Mouse (Mus musculus): ENCODE measurements at regions not wholly inside any gene's neighbourhood (a gene's known extent, or its start where the extent isn't known, plus 50 kb on each side); places are given as distances from the start of the nearest gene placed in this dataset.

DNA sequence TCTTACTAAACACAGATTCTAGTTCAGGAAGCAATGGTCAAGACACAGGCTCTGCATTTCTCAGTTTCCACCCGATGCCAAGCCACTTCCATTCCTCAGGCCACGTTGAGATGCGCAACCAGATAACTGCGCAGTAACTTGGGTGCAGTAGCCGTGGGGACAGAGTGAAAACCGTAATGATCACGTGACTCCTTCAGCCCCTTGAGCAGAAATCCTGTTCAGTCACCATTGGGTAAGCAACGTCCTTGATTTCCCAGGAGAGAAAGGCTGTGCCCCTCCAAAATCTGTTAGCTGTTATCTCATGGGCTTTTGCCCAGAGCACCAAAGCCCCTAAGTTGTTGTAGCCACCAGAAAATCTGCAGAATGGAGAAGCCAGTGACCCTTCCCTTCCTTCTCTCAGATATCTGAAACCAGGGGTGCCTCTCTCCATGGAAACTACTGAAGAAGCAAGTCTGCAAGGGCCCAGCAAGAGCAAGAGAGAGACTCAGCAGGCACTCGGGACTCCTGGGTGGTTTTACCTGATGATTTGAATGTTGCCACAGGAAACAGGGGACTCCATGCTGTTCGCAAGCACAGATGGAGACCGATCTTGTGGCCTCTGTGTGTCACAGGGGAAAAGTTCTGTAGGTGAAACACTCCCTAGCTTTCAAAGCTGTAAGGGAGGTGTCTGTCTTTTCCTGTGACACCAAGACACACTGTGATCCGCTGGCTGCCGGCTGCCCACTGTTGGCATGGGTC is 126.7 kb downstream of the Lmo4 start:
- in situ Hi-C loops (cut with MboI, MseI) = no loop called here

DNA sequence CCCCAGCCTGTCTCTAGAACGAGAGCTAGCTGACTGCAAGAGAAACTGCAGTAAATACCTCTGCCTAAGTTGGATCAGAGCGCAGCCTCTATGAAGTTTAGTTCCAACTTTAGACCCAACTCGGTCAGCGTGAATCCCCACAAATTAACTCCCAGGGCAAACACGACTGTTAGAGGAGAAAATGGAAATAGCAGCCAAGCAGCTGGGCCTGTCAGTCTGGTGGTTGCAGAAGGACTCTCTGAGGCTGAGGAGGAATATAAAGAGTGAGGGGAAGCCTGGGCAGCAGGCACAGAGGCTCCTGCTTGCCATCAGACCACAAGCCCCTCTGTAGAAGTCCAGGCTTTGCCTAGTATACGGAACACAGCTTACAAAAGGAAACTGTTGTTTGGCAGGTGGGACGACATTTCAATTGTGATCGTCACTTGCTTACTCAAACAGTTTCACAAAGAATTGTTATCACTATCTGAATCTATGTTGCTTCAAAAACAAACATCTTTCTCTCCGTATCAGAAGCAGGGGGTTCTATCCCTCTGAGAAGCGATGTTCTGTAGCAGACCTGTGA is 135.0 kb downstream of the Lmo4 start:
- in situ Hi-C loops (cut with MboI, MseI) = no loop called here

DNA sequence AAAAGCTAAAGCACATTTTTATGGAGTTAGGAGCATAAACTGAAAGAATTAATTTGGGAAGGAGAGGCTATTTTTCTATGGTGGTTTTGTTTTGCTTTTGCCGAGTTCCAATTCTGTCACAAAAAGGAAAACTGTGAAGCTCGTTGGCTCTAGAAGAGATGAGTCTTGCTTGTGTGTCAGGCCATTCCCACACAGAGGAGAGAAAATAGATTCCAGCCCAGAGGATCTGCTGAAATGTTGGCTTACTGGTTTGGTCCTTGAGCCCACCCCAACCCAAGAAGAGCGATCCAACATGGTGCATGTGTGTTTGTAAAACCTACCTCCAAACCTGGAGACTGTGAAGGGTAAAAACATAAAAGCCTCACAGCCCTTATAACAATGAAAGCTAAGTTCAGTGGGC is 138.0 kb downstream of the Lmo4 start:
- in situ Hi-C loops (cut with MboI, MseI) = no loop called here

DNA sequence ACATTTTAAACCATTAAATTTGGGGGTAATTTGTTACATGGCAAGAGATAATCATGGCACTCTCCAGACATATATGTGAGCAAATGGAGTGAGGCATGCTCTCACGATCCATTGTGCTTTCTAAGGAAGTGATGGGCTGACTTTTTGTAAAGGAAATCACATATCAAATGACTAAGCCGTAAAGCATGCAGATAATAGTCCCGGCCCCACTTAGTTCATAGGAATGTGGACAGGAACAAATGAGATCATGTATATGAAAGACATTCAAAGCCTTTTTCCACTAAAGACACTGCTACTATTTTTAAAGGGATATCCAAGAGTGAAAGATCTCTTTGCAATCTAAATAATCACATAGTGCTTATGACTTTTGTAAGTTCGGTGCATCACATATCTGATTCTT is 146.9 kb downstream of the Lmo4 start:
- in situ Hi-C loops (cut with MboI, MseI) = no loop called here

DNA sequence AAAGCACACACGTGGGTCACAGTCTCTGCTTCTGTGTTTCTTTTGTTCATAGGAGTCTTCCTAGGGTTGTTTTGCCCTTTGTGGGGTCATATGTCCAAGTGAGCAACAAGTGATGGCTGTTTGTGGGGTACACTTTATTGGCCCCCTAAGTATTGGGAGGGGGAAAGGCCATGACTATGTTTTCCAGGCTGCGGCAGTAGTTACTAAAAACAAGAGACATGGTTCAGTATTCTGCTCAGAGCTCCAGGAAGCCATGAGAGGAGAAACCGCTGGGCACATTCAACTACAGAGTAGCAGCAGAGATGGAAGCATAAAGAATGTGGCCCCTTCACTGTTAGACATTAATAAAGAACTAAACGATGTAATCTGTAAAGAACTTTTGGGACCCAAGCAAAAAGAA is 154.7 kb downstream of the Lmo4 start:
- in situ Hi-C loops (cut with MboI, MseI) = no loop called here

DNA sequence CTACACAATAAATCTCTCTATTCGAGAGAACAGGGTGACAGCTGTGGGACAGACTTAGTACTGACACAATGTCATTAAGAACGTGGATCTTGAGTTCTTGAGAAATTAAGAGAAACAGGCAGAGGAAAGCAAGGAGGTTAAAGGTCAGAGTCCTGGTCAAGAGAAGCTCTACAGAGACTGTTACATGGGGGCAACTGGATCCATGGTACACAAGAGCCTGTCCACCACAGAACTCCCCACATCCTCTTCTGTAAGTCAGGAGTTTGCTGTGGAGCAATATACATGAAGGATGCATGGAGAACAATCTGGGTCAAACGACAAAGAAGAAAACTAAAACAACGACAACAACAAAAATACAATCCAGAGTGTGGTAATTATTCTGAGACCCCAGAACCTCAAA is 155.8 kb downstream of the Lmo4 start:
- in situ Hi-C loops (cut with MboI, MseI) = no loop called here

DNA sequence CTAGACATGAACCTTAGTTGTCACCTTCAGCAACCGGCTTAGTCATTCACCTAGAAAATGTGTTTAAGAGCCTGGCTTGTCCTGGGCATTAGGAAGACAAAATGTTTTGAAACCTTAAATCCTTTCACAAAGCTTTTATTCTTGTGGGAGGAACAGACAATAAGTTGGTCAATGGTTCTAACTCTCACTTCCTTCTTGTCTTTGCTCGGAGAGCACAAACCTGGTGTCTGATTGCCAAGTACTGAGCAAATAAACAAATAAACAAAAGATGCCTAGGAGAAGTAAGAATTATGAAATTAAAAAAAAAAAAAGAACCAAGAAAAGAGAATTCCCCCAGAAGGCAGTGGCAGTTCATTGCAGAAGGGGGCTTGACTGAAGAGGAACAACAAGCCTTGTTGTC is 160.7 kb downstream of the Lmo4 start:
- in situ Hi-C loops (cut with MboI, MseI) = no loop called here

DNA sequence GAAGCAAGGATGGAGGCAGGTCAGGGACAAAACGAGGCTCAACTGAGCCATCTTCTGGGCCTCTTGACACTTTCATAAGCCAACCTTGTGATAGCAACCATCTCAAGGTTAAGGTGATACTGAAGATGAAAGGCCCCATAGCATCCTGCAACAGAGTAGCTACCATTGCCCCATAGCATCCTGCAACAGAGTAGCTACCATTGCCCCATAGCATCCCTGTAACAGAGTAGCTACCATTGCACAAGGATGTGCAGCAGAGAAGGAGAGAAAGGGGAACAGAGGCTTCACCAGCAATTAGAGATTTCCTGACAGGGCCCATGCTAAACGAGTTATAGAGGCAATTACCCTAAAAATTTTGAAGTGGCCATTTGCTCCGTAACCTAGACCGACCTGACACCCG is 163.2 kb downstream of the Lmo4 start:
- in situ Hi-C loops (cut with MboI, MseI) = no loop called here

DNA sequence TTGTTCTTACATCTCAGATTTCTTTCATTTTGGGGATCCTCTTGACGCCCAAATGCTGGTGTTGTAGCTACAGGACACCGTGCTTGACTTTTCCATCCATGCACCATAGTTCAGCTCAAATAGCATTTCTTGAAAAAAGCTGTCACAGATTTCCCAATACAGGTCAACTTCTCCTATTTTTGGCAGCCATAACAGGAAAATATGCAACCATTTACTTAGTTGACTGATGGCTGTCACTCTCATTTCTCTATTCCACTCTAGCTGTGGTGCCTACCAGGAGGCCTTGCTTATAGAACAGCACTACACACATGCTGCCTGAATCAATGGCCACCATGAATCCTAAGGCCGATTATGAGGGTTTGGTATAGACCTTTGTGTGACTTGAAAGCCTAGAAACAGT is 165.5 kb downstream of the Lmo4 start:
- in situ Hi-C loops (cut with MboI, MseI) = no loop called here

DNA sequence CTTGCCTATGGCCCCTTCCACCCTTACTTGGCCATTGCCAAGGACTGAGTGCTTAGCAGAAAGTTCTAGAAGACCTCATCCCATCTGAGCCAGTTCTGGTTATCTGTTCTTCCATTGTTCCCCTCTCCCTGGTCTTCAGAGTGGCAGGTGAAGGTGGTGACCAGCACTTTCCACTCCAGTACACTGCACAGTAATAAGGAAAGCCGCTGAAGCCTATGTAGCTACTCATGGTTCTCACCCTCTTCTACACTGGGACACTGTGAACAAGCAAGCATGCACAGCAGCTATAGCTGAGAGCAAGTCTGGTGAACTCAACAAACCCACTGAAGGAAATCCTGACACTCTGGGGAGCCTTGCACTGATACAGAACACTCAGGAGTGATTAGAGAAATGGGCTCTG is 175.4 kb downstream of the Lmo4 start:
- in situ Hi-C loops (cut with MboI, MseI) = no loop called here

DNA sequence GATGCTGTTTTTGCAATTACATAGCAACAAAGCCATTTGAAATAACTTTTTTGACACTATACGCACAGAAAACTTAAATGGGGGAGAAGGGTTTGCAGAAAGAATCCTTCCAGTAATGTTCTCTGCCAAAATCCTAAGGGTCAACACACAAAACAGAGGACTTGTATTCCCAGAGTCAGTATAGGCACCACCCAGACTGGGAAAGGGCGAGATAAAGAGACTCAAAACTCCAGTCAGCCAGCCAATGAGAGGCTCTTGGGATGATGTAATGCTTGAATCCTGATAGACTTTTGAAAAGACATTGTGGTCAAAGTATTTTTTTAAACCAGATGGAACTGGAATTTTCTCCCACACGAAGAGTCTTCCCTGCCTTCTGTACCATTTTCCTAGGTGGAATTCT is 175.9 kb downstream of the Lmo4 start:
- in situ Hi-C loops (cut with MboI, MseI) = no loop called here

DNA sequence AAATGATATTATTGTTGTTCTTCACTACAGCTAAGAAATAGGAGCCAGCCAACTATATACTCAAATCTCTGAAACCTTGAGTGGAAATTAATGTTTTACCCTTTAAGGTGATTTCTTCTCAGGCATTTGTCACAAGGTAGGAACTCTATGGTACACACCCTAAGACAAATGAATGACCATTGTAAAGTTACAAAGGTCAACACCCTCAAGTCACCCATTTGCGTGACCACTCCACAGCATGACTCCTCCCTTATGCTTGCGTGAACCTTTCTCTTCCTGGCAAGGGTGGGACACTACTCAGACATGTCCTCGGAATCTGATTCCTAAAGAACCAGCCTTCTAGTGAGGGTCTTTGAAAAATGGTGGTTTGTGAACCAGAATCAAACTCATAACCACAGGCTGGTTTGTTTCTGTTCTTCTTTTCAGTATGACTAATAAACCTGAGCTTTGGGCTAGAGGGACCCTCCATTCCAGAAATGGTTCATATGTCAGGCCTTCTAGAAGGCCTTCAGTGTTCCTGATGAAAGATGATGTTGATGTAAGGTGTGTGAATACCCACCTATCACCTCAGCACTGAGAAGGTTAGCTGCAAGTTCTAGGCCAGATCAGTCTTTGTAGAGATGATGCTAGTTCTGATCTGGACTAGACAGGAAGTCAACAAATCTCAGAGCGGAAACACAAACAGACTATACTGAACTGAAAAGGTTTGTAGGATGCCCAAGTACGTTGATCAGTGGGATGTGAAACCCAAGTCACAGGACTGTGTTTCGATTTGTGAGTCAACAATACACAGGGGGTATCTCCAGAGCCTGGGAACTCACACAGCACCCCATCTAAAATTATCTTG is 177.7 kb downstream of the Lmo4 start:
- in situ Hi-C loops (cut with MboI, MseI) = no loop called here

DNA sequence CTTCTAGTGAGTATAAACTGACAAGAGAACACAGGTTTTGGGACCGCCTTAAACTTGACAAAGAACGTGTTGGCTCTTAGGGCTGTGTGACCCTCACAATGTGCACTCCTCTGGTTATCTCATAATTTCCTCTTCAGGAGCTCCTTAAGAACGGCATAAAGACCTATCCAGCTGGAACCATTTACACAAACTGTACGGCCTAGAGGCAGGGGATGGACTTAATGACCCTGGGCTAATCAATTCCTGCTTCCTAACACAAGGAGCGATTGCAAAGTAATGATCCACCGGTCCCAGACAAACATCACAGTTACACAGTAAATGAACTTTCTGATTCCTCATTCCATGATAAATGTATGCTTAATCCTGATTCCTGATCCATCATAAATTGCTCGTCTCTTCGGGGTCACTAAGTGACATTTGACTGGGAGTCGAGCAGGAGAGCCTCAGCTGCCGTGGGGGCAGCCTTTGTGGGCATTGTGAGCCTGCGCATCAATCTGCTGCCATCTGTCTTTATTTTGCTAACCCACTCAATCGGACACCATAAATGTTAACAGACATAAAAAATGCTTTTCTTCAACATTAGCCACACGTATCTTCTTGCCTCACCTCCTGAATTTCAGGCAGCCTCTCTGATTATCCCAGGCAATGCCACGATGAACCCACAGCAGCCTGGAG is 179.4 kb downstream of the Lmo4 start:
- in situ Hi-C loops (cut with MboI, MseI) = no loop called here

DNA sequence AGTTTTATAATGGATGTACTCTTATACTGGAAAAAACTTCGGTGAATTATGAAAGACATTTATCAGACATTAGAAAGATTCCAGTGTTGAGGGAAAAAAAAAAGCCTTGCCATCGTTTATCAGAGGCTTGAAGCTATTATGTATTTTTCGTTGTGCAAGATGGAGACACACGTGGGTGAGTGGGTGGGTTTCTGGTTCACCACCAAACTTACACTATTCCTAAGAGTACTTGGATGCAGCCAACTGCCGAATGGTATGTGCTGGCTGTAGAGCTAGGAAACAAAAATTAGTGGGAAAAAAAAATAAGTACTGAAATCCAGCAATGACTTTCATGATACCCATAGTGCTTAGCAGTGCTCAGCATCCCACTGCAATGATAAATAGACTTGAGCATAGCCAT is 180.8 kb downstream of the Lmo4 start:
- in situ Hi-C loops (cut with MboI, MseI) = no loop called here

DNA sequence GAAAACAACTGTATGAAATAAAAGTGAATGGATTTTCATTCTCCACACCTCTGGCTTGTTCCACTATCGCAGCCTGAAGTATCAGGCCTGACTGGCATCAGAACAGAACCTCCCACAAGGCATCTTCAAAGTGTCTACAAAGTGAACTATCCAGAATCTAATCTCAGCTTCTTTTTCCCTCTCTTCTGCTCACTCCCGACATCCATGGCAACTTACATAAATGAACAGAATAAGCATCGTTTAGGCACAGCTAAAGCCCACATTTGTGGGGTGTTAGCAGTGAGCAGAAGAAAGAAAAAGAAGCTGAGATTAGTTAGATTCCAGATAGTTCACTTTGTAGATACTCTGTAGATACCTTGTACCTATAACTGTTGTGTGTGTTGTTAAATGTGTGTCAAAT is 182.0 kb downstream of the Lmo4 start:
- in situ Hi-C loops (cut with MboI, MseI) = no loop called here

DNA sequence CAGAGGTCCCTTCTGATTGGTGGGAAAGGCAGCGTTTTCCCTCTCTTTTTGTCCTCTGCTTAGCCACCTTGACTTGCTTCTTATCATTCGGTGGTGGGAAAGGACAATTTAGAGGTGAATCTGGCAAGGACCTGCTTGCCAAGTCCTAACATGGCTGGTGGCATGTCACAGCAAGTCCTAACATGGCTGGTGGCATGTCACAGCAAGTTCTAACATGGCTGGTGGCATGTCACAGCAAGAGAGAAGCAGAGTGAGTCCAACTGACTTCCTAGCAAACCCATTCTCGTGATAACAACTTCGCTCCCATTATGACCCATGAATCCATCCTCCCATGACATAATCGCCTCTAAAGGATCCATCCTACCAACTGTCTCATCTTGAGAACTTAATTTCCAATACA is 183.1 kb downstream of the Lmo4 start:
- in situ Hi-C loops (cut with MboI, MseI) = no loop called here

DNA sequence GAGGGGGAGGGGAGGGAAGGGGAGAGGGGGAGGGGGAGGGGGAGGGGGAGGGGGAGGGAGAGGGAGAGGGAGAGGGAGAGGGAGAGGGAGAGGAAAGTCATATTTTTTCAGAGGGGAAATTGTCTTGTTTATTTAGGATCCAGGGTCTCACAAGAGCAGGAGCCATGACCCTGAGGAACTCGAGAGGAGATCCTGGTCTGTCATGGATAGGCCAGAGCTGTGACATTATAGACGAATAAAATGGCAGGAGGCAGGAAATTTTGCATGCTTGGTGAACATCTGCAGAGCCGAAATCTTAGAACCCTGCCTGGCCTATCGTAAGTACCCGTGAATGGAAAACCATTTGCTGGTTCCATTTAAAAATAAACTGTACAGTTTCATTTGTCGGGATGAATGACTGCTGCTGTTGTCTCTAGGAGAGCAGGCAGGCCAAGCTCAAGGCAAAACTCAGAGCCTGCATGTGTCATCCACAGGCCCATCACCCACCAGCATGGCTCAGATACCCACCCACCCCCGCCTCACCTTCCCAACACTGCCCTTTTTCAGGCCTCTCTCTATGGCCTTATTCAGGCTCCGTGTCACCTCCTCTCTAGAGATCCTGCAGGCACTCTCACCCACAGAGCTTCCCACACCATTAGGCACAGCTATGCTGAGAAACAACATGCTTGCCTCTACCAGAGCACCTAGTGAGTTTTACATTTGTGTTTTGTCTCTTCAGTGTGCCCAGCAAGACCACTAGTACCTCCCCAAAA is 184.7 kb downstream of the Lmo4 start:
- in situ Hi-C loops (cut with MboI, MseI) = no loop called here

DNA sequence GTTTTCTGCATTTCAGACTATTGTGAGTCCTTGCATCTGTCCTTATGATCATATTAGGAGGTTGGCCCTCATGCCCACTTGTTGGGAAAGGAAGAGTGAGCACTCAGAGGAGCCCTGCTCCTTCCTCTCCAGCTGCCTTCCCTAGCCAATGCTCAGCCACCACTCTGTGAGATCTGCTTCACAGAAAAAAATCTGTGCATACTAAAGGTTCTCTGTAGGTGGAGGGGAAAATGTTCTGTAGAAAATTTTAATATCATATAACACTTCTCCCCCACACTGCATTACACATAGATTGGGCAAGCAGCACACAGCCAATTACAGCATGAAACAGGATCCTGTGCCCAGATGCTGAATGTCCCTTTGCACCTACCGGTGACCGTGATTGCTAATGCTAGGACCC is 185.7 kb downstream of the Lmo4 start:
- in situ Hi-C loops (cut with MboI, MseI) = no loop called here

DNA sequence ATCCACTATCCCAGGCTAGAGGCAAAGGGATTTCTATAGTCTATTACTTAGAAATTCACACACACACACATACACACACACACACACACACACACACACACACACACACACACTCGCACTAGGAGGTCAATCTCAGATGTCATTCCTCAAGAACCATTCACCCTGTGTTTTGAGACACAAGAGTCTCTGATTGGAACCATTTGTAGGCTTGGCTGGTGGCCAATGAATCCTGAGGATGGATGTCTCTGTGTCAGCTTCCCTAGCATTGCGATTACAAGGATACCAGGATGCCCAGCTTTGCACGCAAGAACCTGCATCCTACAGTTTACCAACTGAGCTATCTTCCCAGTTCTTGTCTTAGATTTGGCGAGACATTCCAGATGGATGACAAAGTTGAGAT is 186.5 kb downstream of the Lmo4 start:
- in situ Hi-C loops (cut with MboI, MseI) = no loop called here

DNA sequence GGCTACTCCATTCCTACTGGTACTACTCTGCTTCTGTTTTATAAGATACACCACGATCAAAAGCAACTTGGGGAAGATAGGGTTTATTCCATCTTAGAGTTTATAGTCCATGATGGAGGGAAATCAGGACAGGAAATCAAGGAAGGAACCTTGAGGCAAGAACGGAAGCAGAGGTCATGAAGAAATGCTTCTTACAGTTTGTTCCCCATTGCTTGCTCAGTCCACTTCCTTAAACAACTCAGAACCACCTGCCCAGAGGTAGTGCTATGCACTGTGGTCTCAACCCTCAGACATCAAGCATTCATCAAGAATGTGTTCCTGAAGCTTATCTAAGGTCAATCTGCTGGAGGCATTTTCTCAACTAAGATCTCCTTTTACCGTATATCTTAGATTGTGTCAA is 189.8 kb downstream of the Lmo4 start:
- in situ Hi-C loops (cut with MboI, MseI) = no loop called here

DNA sequence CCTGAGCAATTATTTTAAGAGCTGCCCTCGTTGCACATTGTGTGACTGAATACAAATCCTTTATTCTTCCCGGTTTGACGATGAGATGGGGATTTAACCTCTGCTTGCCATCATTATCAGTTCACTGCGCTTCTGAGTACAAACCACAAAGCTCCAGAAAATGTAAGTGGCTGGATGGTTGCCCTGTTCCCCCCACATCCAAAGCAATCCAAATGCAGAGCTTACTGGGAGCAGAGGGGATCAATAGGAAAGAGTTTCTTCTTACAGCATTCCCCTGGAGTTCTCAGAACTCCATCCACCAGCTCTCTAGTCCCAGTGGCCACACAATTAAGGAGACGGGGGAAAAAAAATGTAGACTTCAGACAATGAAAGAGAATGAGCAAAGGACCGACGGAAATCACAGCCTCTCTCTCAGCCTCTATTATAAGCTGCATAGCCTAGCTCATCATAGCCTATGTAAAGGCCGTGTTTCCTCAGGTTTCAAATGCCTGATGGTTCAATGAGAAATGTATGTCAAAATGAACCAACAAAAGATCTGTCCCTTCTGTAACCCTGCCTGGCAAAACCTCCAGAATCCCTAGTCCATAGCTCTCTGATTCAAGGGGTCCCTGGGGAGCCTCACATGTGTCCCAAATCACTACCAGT is 191.4 kb downstream of the Lmo4 start:
- in situ Hi-C loops (cut with MboI, MseI) = no loop called here

All from T-helper 1 cell (primary cell).